Mouse (Mus musculus) lung, postnatal 0 days (tissue): ENCODE measurements at regions not wholly inside any gene's neighbourhood (a gene's known extent, or its start where the extent isn't known, plus 50 kb on each side); places are given as distances from the start of the nearest gene placed in this dataset.

Experiments used
- CTCF ChIP-seq: IDR thresholded peaks from 2 replicates; pipeline ENCODE4 v1.5.1; 2016; ENCODE audit warnings: antibody characterized with exemption, mild to moderate bottlenecking
- EP300 ChIP-seq: IDR thresholded peaks from 2 replicates; pipeline ENCODE4 v1.6.1; 2016; ENCODE audit warnings: antibody characterized with exemption, mild to moderate bottlenecking, control low read depth

DNA sequence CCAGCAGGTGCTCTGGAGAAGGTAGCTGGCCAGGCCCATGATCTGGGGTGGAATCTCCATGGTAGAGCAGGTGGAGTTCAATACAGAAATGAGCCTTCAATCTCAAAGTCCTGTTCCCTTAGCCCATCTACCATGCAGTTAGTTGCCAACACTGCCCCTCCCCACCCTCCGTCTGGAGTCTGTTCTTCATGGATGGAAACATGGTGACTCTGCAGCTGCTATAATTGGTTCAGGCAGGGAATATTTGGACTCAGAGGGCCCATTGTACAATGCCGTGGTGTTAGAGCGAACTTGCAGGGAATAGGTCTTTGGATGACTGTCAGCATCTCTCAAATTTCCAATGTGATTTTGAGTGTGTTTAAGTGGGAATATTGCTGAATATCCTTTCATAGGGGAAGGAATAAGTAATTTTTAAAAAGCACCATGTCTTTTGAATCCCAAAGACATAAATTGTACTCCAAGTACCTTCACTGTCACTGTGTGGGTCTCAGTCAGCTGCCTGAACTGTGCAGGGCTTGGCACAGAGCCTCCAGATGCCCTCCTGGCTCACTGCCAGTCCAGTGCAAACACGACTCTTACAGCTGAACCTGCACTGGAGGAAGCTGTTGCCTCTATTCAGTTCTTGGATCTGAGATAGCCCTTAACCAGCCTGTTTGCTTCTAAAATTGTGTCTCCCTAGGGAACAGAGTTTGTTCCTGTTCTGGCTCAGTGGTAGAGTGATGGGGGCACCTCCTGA, 162.8 kb upstream of the Eef2kmt start:
- TF ChIP-seq CTCF = no peak
- no peak for TF ChIP-seq EP300
